ENCODE assay signal across 30 mouse cellular contexts in genomic region chr1:164959160-164959559, GRCm38 (mm10). TPM values are rescaled to one million over a fixed set of nuclear protein-coding genes. Genes with fewer than 3 reads are reported as not detected.
A peak's percentile ranks its signal among the peaks of the same experiment; 100 is the strongest.
DNase-seq lines count a peak whose midpoint lies in the region; ATAC-seq and TF ChIP-seq lines count a peak whose summit lies in the region.
"Had no signal": no experiment of that assay in that cellular context is flagged by ENCODE, and none has a peak within 500 bp of the region (broad histone marks: within the 10 kb centered on the region; RNA-seq: fewer than 3 reads in every experiment).

No protein-coding gene starts in this region.

- DNase-seq in testis, postnatal 10 days (ENCODE audit: low spot score) = no peak
- DNase-seq in CH12.LX (ENCODE audit: extremely low read depth) = no peak
- peak; percentile 33 for DNase-seq in splenic B cell, adult 2 months (ENCODE audit: low read depth, low spot score)
- no peak for DNase-seq in kidney, adult 18-20 months
- DNase-seq in layer of hippocampus, adult 9-11 months = no peak
- no peak for DNase-seq in cerebellum, adult 11 months
- DNase-seq: adrenal gland, adult 8-10 months; adrenal gland, postnatal 25 days; cerebellum, adult 18-20 months; cerebellum, adult 9-10 months; cerebellum, postnatal 14 days; gastrocnemius, postnatal 14 days had no signal

- H3K27me3 ChIP-seq in testis, adult 2 months (ENCODE audit: control insufficient read depth, insufficient read depth, low read length) = no peaks in the 10 kb centered on the region
- no peaks in the 10 kb centered on the region for H3K27me3 ChIP-seq in CH12.LX (replicated peaks)
- H3K27me3 ChIP-seq in splenic B cell, adult 2 months (ENCODE audit: control insufficient read depth, insufficient read depth, low read length, poor library complexity, severe bottlenecking) = no peaks in the 10 kb centered on the region
- H3K27me3 ChIP-seq: embryonic facial prominence, embryonic 12.5 days; embryonic facial prominence, embryonic 15.5 days; hindbrain, embryonic 12.5 days; intestine, embryonic 15.5 days had no signal

- H3K79me2 ChIP-seq in CH12.LX (replicated peaks; ENCODE audit: control insufficient read depth, extremely low read depth, insufficient read depth, poor library complexity, severe bottlenecking) = no peaks in the 10 kb centered on the region

- no peaks in the 10 kb centered on the region for H3K4me1 ChIP-seq in testis, adult 2 months (ENCODE audit: control insufficient read depth, insufficient read depth, low read length)
- peaks cover 3 to 55% of the 10 kb centered on the region in 2 experiments; a peak in 3 of 4 replicates for H3K4me1 ChIP-seq in CH12.LX (ENCODE audit: control insufficient read depth in 1 of 2, insufficient read depth in 2 of 2)
- H3K4me1 ChIP-seq: embryonic facial prominence, embryonic 12.5 days; embryonic facial prominence, embryonic 15.5 days had no signal

- no peak for TF ChIP-seq POLR2A in testis, adult 2 months (IDR thresholded peaks at IDR 0.05; ENCODE audit: control insufficient read depth, low read depth, low read length)
- no peak for TF ChIP-seq POLR2A in CH12.LX (IDR thresholded peaks at IDR 0.05; ENCODE audit: low read depth, low read length)

- in situ Hi-C loops in CH12.LX (cut with MboI; ENCODE audit: low pct_ligation_motif_present, low pct_unique_long_range_greater_than_20kb, low sequenced_read_pairs) = no loop called here

- TF ChIP-seq CTCF in testis, adult 2 months (IDR thresholded peaks at IDR 0.05; ENCODE audit: control insufficient read depth, insufficient read depth, insufficient replicate concordance, low read depth, low read length) = no peak
- TF ChIP-seq CTCF in CH12.LX (conservative IDR thresholded peaks at IDR 0.05 in 1 of 2, IDR thresholded peaks at IDR 0.05 in 1 of 2; ENCODE audit: low read depth in 2 of 2, low read length in 2 of 2) = no peak

- dilution Hi-C loops in CH12.LX (cut with MboI; ENCODE audit: extremely low pct_ligation_motif_present, extremely low pct_unique_long_range_greater_than_20kb, low sequenced_read_pairs) = no loop called here

- H3K36me3 ChIP-seq in testis, adult 2 months (ENCODE audit: control insufficient read depth, insufficient read depth, low read length) = no peaks in the 10 kb centered on the region
- no peaks in the 10 kb centered on the region for H3K36me3 ChIP-seq in CH12.LX (replicated peaks in 1 of 2; ENCODE audit: control insufficient read depth in 1 of 2, insufficient read depth in 1 of 2, low read length in 1 of 2)
- H3K36me3 ChIP-seq in splenic B cell, adult 2 months (ENCODE audit: control insufficient read depth, insufficient read depth, low read length, poor library complexity, severe bottlenecking) = no peaks in the 10 kb centered on the region
- H3K36me3 ChIP-seq: embryonic facial prominence, embryonic 12.5 days; embryonic facial prominence, embryonic 15.5 days; hindbrain, embryonic 12.5 days; intestine, embryonic 15.5 days had no signal

- no peak overlapping the region for H3K27ac ChIP-seq in testis, adult 2 months (ENCODE audit: control insufficient read depth, insufficient read depth, low read depth, low read length)
- H3K27ac ChIP-seq in CH12.LX (ENCODE audit: insufficient read depth, low read depth) = no peak overlapping the region
- H3K27ac ChIP-seq: embryonic facial prominence, embryonic 12.5 days; embryonic facial prominence, embryonic 15.5 days; hindbrain, embryonic 12.5 days; intestine, embryonic 15.5 days had no signal

- H3K9me3 ChIP-seq in CH12.LX (replicated peaks; ENCODE audit: low read length) = no peaks in the 10 kb centered on the region
- H3K9me3 ChIP-seq: embryonic facial prominence, embryonic 12.5 days; embryonic facial prominence, embryonic 15.5 days; hindbrain, embryonic 12.5 days; intestine, embryonic 15.5 days had no signal

- H3K4me2 ChIP-seq in CH12.LX (ENCODE audit: insufficient read depth, low read depth, poor library complexity, severe bottlenecking) = peak overlapping the region; percentile 91
- H3K4me2 ChIP-seq: embryonic facial prominence, embryonic 12.5 days; embryonic facial prominence, embryonic 15.5 days; heart, embryonic 11.5 days; hindbrain, embryonic 12.5 days; intestine, embryonic 15.5 days had no signal

- no peak for TF ChIP-seq RAD21 in CH12.LX (IDR thresholded peaks at IDR 0.05; ENCODE audit: low read depth, low read length)

- TF ChIP-seq EP300 in CH12.LX (IDR thresholded peaks at IDR 0.05; ENCODE audit: low read length) = no peak

- peak overlapping the region; percentile 74 for H3K4me3 ChIP-seq in testis, adult 2 months (ENCODE audit: control insufficient read depth, low read depth, low read length)
- no peak overlapping the region for H3K4me3 ChIP-seq in CH12.LX (replicated peaks in 1 of 3; ENCODE audit: low read depth in 2 of 3, low read length in 2 of 3, poor library complexity in 1 of 3)
- H3K4me3 ChIP-seq: embryonic facial prominence, embryonic 12.5 days; embryonic facial prominence, embryonic 15.5 days; hindbrain, embryonic 12.5 days; intestine, embryonic 15.5 days had no signal

- ATAC-seq in megakaryocyte, adult 5-6 weeks (ENCODE audit: poor library complexity, severe bottlenecking) = peak; percentile 51
- ATAC-seq: forebrain, embryonic 14.5 days; hindbrain, embryonic 16.5 days; intestine, embryonic 15.5 days had no signal

- H3K9ac ChIP-seq in CH12.LX (ENCODE audit: insufficient read depth, low read depth) = 0 out of 2 replicates have a peak overlapping the region, but pooled peaks have one; percentile 7
- H3K9ac ChIP-seq: embryonic facial prominence, embryonic 12.5 days; embryonic facial prominence, embryonic 15.5 days; hindbrain, embryonic 12.5 days; intestine, embryonic 15.5 days had no signal

TF ChIP-seq in CH12.LX, 34 proteins besides CTCF, POLR2A, EP300 and RAD21:
- TF ChIP-seq SMC3 (IDR thresholded peaks at IDR 0.05; ENCODE audit: low read depth, low read length) (no peak), ZKSCAN1 (IDR thresholded peaks at IDR 0.05; ENCODE audit: borderline replicate concordance, low read depth, low read length) (no peak), MYC (IDR thresholded peaks at IDR 0.05; ENCODE audit: low read depth, low read length) (no peak), ETS1 (conservative IDR thresholded peaks at IDR 0.05; ENCODE audit: low read depth, low read length) (no peak), ZC3H11A (IDR thresholded peaks at IDR 0.05; ENCODE audit: low read depth, low read length) (no peak), BHLHE40 (IDR thresholded peaks at IDR 0.05; ENCODE audit: low read depth, low read length) (no peak), JUND (conservative IDR thresholded peaks at IDR 0.05; ENCODE audit: low read depth, low read length) (no peak), USF2 (conservative IDR thresholded peaks at IDR 0.05; ENCODE audit: low read depth, low read length) (no peak), ELF1 (IDR thresholded peaks at IDR 0.05; ENCODE audit: low read depth, low read length) (no peak), MAZ (IDR thresholded peaks at IDR 0.05; ENCODE audit: low read depth, low read length) (no peak), SIN3A (IDR thresholded peaks at IDR 0.05; ENCODE audit: low read length) (no peak), MXI1 (IDR thresholded peaks at IDR 0.05; ENCODE audit: low read depth, low read length) (no peak), ZMIZ1 (IDR thresholded peaks at IDR 0.05; ENCODE audit: low read depth, low read length) (no peak), E2F4 (IDR thresholded peaks at IDR 0.05; ENCODE audit: insufficient replicate concordance, low read depth, low read length) (no peak), MEF2A (IDR thresholded peaks at IDR 0.05; ENCODE audit: borderline replicate concordance, low read depth, low read length) (no peak), TBP (conservative IDR thresholded peaks at IDR 0.05; ENCODE audit: low read depth, low read length) (no peak), TCF12 (IDR thresholded peaks at IDR 0.05; ENCODE audit: low read depth, low read length) (no peak), MAX (IDR thresholded peaks at IDR 0.05; ENCODE audit: low read length) (no peak), NELFE (IDR thresholded peaks at IDR 0.05; ENCODE audit: low read depth, low read length) (no peak)

RNA-seq across cellular contexts. Expression of gene Xcl1, which starts 23.8 kb away (rescaled TPM):
- 0.43 and 0.69 TPM in 2 replicates for polyA plus RNA-seq in testis, adult 2 months (2012; rRNA removed)
- total RNA-seq in CH12.LX (2012; rRNA removed) = 0.68 and 1.6 TPM in 2 replicates
- 1.5 TPM in 1 of 2 replicates, not detected in the other for total RNA-seq in CH12.LX (2014; rRNA removed)
- polyA plus RNA-seq in CH12.LX (2012; ENCODE audit: insufficient read length, low read depth) = 0.46 TPM in 1 of 2 replicates, not detected in the other
- total RNA-seq in megakaryocyte, adult 5-6 weeks (2015) = 4.5 and 12.4 TPM in 2 replicates
- 13.4 and 13.8 TPM in 2 replicates for total RNA-seq in megakaryocyte, adult 5-6 weeks (2017)
- total RNA-seq: adrenal gland, postnatal 25 days; gastrocnemius, adult 18-20 months; gastrocnemius, postnatal 14 days; gastrocnemius, postnatal 4 days; heart, adult 8-10 months; heart, postnatal 25 days; MEL had no signal
- polyA plus RNA-seq: brain, embryonic 14.5 days; embryonic facial prominence, embryonic 12.5 days; embryonic facial prominence, embryonic 15.5 days; forebrain, embryonic 11.5 days; forebrain, embryonic 14.5 days; heart, embryonic 11.5 days; heart, embryonic 14.5 days; heart, postnatal 0 days; hindbrain, embryonic 12.5 days; hindbrain, embryonic 16.5 days; intestine, embryonic 15.5 days had no signal
